Mouse (Mus musculus): ENCODE measurements around the gene E130114P18Rik. TPM values are rescaled to one million over a fixed set of nuclear protein-coding genes. Genes with fewer than 3 reads are reported as not detected.

The E130114P18Rik gene
- polyA plus RNA-seq, 1 experiment from 2014 or later: 0.72 TPM

DNA sequence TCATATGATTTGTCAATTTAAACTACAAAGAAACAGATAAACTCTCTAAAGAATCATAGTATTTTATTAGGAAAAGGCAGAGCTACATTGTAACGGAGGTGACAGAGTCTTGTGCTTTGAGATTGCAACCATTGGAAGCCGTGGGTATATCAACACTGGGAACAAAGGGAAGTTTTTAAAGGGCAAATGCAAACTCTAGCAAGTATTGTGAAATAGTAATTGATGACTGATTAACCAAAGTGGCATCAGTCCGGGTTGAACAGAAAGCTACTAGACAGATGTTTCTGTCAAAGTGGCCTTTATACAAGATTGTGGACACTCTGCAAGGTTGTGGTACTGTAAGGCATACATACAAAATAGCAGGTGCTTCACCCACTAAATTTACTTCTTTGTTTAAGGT, 162.8 kb downstream of the E130114P18Rik start:
- H3K9ac ChIP-seq (ENCODE audit: low read depth, low read length): no peak overlapping the region
- WGBS (ENCODE audit: insufficient replicate concordance): 79% methylated on average over 3 of the region's 3 CpGs
- H3K27ac ChIP-seq (ENCODE audit: low read depth, low read length): no peak overlapping the region
- ATAC-seq (replicated peaks; ENCODE audit: insufficient number of reproducible peaks, low FRiP score, low TSS enrichment): no peak
- no peaks in the 10 kb centered on the region for H3K36me3 ChIP-seq (ENCODE audit: control insufficient read depth, insufficient read depth, low read length)
- no peaks in the 10 kb centered on the region for H3K27me3 ChIP-seq (ENCODE audit: control insufficient read depth, insufficient read depth, low read length)
- no peaks in the 10 kb centered on the region for H3K9me3 ChIP-seq (replicated peaks; ENCODE audit: control insufficient read depth, low read length)
- no peak overlapping the region for H3K4me2 ChIP-seq
- H3K4me3 ChIP-seq (ENCODE audit: low read depth, low read length): no peak overlapping the region
- peaks cover 4% of the 10 kb centered on the region; the same call in 1 of the 2 replicates for H3K4me1 ChIP-seq (ENCODE audit: control insufficient read depth, insufficient read depth, low read length)

DNA sequence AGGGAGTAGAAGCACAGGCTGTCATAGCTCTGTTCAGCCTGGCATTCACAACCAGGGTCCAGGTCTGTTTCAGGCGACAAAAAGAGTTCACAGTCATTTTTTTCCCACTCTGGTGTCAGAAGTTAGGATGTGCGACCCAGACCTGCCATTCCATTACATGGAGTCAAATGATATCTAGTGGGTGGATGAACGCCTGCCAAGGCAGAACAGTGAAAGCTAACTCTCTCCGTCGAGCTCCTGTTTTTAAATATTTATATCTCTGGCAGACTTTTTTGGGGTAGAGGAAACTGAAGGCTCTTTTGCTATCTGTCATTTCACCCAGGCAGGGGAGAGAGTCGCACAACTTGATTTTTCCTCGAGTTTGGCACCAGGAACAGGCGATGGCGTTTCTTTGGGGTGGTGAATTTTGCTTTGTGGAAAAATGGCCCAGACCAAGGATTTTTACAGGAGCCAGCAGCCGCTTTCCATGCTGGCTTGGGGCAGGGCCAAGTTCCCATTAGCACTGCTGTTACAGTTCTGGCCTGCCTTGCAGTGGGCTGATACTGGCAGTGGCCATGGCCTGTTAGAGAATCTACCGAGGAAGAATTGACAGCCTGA, 166.5 kb downstream of the E130114P18Rik start:
- no peak overlapping the region for H3K4me3 ChIP-seq (ENCODE audit: low read depth, low read length)
- no peaks in the 10 kb centered on the region for H3K9me3 ChIP-seq (replicated peaks; ENCODE audit: control insufficient read depth, low read length)
- WGBS (ENCODE audit: insufficient replicate concordance): 60% methylated on average over 11 of the region's 11 CpGs
- no peaks in the 10 kb centered on the region for H3K4me1 ChIP-seq (ENCODE audit: control insufficient read depth, insufficient read depth, low read length)
- ATAC-seq (replicated peaks; ENCODE audit: insufficient number of reproducible peaks, low FRiP score, low TSS enrichment): no peak
- no peak overlapping the region for H3K9ac ChIP-seq (ENCODE audit: low read depth, low read length)
- no peak overlapping the region for H3K4me2 ChIP-seq
- peak overlapping the region; percentile 7; the same call in 1 of the 2 replicates for H3K27ac ChIP-seq (ENCODE audit: low read depth, low read length)
- H3K36me3 ChIP-seq (ENCODE audit: control insufficient read depth, insufficient read depth, low read length): no peaks in the 10 kb centered on the region
- H3K27me3 ChIP-seq (ENCODE audit: control insufficient read depth, insufficient read depth, low read length): no peaks in the 10 kb centered on the region

DNA sequence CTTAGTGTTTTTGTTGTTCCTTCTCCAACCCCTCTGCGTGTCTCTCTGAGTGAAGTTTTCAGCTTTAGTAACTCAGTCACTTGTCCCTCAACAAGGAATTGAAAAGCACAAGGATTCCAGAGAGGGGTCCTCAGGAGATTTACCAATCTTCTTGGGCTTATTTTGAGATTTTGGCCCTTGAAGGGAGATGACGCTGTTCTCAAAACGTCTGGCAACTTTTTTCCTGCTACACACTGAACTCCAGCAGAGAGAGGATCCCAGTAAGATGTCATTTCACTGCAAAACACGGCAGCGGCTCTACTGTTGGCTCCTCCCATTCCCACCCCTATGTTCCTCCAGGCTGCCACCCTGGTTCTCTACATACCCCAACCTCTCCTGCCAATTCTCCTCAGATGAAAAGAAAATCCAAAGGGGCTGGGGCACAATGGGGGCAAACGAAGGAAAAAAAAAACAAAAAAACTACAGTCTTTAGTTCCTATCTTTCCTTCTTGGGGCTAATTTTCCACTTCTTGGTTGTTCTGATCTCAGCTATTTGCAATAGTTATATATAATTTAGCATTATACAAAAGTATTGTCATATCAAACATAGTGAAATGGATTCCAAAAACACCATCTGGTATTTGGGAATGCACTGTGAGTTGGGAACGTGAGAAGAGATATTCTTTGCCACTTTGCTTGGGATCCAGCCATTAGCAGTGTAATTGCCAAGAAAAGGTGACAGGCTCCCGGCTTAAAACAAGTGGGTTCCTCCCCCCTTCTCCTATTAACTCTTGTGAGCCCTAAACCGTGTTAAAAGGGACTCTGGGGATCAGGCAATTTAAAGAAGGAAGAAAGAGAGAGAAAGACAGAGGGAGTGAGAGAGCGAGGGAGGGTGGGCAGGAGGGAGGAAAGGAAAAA, 167.8 kb downstream of the E130114P18Rik start:
- Histone ChIP-seq H3K9me3 (replicated peaks; ENCODE audit: control insufficient read depth, low read length) (no peaks in the 10 kb centered on the region), H3K4me3 (ENCODE audit: low read depth, low read length) (no peak overlapping the region), H3K4me2 (no peak overlapping the region), H3K27me3 (ENCODE audit: control insufficient read depth, insufficient read depth, low read length) (no peaks in the 10 kb centered on the region), H3K27ac (ENCODE audit: low read depth, low read length) (no peak overlapping the region), H3K36me3 (ENCODE audit: control insufficient read depth, insufficient read depth, low read length) (no peaks in the 10 kb centered on the region), H3K4me1 (ENCODE audit: control insufficient read depth, insufficient read depth, low read length) (0 out of 2 replicates have a peak, but pooled peaks cover 3% of the 10 kb centered on the region), H3K9ac (ENCODE audit: low read depth, low read length) (no peak overlapping the region)
- WGBS (ENCODE audit: insufficient replicate concordance): 32% methylated on average over 10 of the region's 10 CpGs
- no peak for ATAC-seq (replicated peaks; ENCODE audit: insufficient number of reproducible peaks, low FRiP score, low TSS enrichment)

DNA sequence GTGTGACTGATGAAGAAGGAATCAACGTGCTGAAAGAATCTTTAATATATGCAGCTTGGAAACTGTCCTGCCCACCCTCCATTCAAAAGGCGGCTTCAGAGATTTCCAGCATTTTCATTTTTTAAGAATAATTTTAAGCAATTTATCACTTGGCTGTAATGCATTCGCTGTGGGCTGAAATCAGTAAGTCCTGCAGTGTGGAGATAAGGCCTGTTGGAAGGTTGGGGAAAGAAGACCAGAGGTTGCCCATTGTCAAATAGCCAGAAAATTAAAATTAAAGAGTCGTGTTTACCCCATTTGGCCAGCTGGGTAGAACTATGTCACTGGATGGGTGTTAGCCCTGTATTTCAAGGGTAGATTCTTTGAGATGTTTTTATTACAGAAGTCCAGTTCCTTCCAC, 168.5 kb downstream of the E130114P18Rik start:
- Histone ChIP-seq H3K27ac (ENCODE audit: low read depth, low read length) (no peak overlapping the region), H3K9me3 (replicated peaks; ENCODE audit: control insufficient read depth, low read length) (no peaks in the 10 kb centered on the region), H3K9ac (ENCODE audit: low read depth, low read length) (no peak overlapping the region), H3K4me2 (no peak overlapping the region), H3K27me3 (ENCODE audit: control insufficient read depth, insufficient read depth, low read length) (no peaks in the 10 kb centered on the region), H3K4me3 (ENCODE audit: low read depth, low read length) (no peak overlapping the region), H3K36me3 (ENCODE audit: control insufficient read depth, insufficient read depth, low read length) (no peaks in the 10 kb centered on the region), H3K4me1 (ENCODE audit: control insufficient read depth, insufficient read depth, low read length) (0 out of 2 replicates have a peak, but pooled peaks cover 3% of the 10 kb centered on the region)
- 74% methylated on average over 4 of the region's 4 CpGs for WGBS (ENCODE audit: insufficient replicate concordance)
- ATAC-seq (replicated peaks; ENCODE audit: insufficient number of reproducible peaks, low FRiP score, low TSS enrichment): no peak

DNA sequence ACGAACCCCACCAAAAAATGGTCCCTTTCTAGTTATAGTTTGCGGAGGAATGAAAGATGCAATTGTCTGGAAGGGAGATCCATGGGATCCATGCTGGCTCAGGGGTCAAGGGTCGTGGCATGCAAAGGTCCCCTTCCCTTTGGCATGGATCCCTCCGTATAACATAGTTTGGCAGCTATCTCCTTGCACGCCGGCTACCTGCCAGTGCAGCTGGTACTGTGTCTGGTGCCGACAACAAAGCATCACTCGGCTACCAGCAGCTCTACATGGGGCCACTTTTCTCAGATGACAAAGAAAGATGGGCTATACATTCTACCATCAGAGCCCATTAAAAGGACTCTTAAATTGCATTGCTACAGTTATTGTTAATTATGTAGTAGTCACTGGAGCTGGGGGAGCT, 169.2 kb downstream of the E130114P18Rik start:
- no peak overlapping the region for H3K9ac ChIP-seq (ENCODE audit: low read depth, low read length)
- H3K9me3 ChIP-seq (replicated peaks; ENCODE audit: control insufficient read depth, low read length): no peaks in the 10 kb centered on the region
- H3K27me3 ChIP-seq (ENCODE audit: control insufficient read depth, insufficient read depth, low read length): no peaks in the 10 kb centered on the region
- no peak overlapping the region for H3K4me2 ChIP-seq
- H3K27ac ChIP-seq (ENCODE audit: low read depth, low read length): no peak overlapping the region
- no peak overlapping the region for H3K4me3 ChIP-seq (ENCODE audit: low read depth, low read length)
- WGBS (ENCODE audit: insufficient replicate concordance): 75% methylated on average over 8 of the region's 8 CpGs
- H3K4me1 ChIP-seq (ENCODE audit: control insufficient read depth, insufficient read depth, low read length): 0 out of 2 replicates have a peak, but pooled peaks cover 3% of the 10 kb centered on the region
- no peak for ATAC-seq (replicated peaks; ENCODE audit: insufficient number of reproducible peaks, low FRiP score, low TSS enrichment)
- H3K36me3 ChIP-seq (ENCODE audit: control insufficient read depth, insufficient read depth, low read length): no peaks in the 10 kb centered on the region

DNA sequence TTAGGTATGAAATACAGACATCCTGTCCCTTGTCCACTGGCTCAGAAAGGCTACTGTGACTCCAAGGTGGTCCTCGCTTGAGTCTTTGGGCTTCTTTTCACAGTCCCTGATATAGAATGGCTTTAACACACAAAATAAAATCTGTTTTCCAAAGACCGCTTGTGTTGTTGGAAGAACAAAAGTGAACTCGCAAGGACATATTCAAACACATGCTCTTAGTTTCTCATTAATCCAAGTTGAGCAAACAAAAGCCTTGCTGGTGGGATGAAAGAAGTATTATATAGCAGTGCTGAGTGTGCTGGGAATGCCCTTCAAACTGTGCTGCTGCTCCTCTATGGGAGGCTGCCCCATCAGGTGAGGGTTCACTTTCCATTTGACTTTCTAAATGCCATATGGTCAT, 169.7 kb downstream of the E130114P18Rik start:
- Histone ChIP-seq H3K4me2 (no peak overlapping the region), H3K9ac (ENCODE audit: low read depth, low read length) (no peak overlapping the region), H3K27ac (ENCODE audit: low read depth, low read length) (no peak overlapping the region), H3K9me3 (replicated peaks; ENCODE audit: control insufficient read depth, low read length) (no peaks in the 10 kb centered on the region), H3K27me3 (ENCODE audit: control insufficient read depth, insufficient read depth, low read length) (no peaks in the 10 kb centered on the region), H3K36me3 (ENCODE audit: control insufficient read depth, insufficient read depth, low read length) (no peaks in the 10 kb centered on the region), H3K4me3 (ENCODE audit: low read depth, low read length) (no peak overlapping the region), H3K4me1 (ENCODE audit: control insufficient read depth, insufficient read depth, low read length) (0 out of 2 replicates have a peak, but pooled peaks cover 3% of the 10 kb centered on the region)
- no peak for ATAC-seq (replicated peaks; ENCODE audit: insufficient number of reproducible peaks, low FRiP score, low TSS enrichment)
- WGBS (ENCODE audit: insufficient replicate concordance): 86% methylated on average over 3 of the region's 3 CpGs

DNA sequence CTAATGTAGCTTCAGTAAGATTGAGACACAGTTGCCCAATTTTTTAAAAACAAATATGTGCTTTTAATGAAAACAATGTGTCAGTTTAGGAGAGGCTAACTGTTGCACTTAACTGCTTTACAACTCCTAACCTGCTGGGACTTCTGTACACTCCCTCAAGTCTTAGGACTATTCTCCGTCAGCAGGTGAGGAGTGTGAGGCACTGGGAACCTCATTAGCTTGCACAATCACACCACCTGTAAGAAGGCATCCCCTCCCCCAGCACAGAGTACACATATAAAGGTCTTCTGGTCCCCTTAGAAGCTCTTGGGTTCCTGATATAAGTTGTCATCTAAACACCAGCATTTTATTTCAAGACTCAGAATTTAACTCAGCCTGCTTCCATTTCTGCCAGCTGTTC, 170.7 kb downstream of the E130114P18Rik start:
- WGBS (ENCODE audit: insufficient replicate concordance): 71% methylated on average over 1 of the region's 1 CpGs
- Histone ChIP-seq H3K4me1 (ENCODE audit: control insufficient read depth, insufficient read depth, low read length) (peaks cover 8% of the 10 kb centered on the region), H3K27ac (ENCODE audit: low read depth, low read length) (no peak overlapping the region), H3K9ac (ENCODE audit: low read depth, low read length) (no peak overlapping the region), H3K9me3 (replicated peaks; ENCODE audit: control insufficient read depth, low read length) (no peaks in the 10 kb centered on the region), H3K36me3 (ENCODE audit: control insufficient read depth, insufficient read depth, low read length) (no peaks in the 10 kb centered on the region), H3K27me3 (ENCODE audit: control insufficient read depth, insufficient read depth, low read length) (no peaks in the 10 kb centered on the region), H3K4me3 (ENCODE audit: low read depth, low read length) (no peak overlapping the region), H3K4me2 (no peak overlapping the region)
- no peak for ATAC-seq (replicated peaks; ENCODE audit: insufficient number of reproducible peaks, low FRiP score, low TSS enrichment)

DNA sequence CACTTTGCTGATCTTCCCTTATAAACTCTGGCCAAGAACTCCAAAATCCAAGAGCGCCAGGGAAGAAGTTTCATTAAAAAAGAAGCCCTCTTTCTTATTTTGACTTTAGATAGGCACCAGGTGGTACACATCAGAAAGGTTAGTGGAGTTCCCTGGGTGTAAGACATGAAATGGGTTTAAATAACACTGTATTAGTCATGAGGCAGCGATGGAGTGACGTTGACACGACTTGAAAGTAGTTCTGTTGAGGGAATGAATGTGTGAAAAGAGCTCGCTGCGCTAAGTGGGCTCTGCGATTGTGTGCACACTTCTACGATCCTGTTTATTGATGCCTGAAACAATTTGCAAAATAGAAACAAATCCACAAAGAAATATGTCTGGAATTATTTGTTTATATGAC, 171.4 kb downstream of the E130114P18Rik start:
- no peaks in the 10 kb centered on the region for H3K27me3 ChIP-seq (ENCODE audit: control insufficient read depth, insufficient read depth, low read length)
- no peak overlapping the region for H3K27ac ChIP-seq (ENCODE audit: low read depth, low read length)
- no peaks in the 10 kb centered on the region for H3K36me3 ChIP-seq (ENCODE audit: control insufficient read depth, insufficient read depth, low read length)
- H3K9ac ChIP-seq (ENCODE audit: low read depth, low read length): no peak overlapping the region
- H3K4me2 ChIP-seq: no peak overlapping the region
- H3K9me3 ChIP-seq (replicated peaks; ENCODE audit: control insufficient read depth, low read length): no peaks in the 10 kb centered on the region
- no peak for ATAC-seq (replicated peaks; ENCODE audit: insufficient number of reproducible peaks, low FRiP score, low TSS enrichment)
- 77% methylated on average over 8 of the region's 8 CpGs for WGBS (ENCODE audit: insufficient replicate concordance)
- H3K4me1 ChIP-seq (ENCODE audit: control insufficient read depth, insufficient read depth, low read length): peaks cover 14% of the 10 kb centered on the region
- H3K4me3 ChIP-seq (ENCODE audit: low read depth, low read length): no peak overlapping the region

Measured in heart, embryonic 11.5 days (tissue).